In the genomic region with DNA sequence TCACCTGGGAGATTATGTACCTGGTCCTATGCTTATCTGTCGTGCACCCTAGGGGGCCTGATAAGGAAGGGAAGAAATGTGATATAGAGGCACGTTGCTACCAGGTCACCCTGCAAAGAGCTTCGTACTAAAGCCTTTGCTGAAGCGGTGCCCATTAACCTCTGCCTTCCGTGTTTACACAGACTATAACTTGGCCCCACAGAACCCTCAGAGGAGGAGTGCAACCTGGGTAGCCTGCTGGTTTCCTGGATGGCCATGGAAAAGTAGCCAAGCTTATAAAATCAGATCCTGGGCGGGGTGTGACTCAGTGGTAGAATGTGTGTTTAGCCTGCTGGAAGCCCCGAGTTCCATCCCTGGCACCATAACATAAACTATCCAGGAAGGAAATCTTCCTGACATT, we compare ENCODE assay signal across 24 mouse cellular contexts. TPM values are rescaled to one million over a fixed set of nuclear protein-coding genes. Genes with fewer than 3 reads are reported as not detected.
A peak's percentile ranks its signal among the peaks of the same experiment; 100 is the strongest.
DNase-seq lines count a peak whose midpoint lies in the region; ATAC-seq and TF ChIP-seq lines count a peak whose summit lies in the region.
"Had no signal": no experiment of that assay in that cellular context is flagged by ENCODE, and none has a peak within 500 bp of the region (broad histone marks: within the 10 kb centered on the region; RNA-seq: fewer than 3 reads in every experiment).

No protein-coding gene starts in this region.

- H3K27me3 ChIP-seq in liver, adult 2 months (ENCODE audit: control insufficient read depth, insufficient read depth, low read length), result no peaks in the 10 kb centered on the region
- no peaks in the 10 kb centered on the region for H3K27me3 ChIP-seq in liver, embryonic 12.5 days (replicated peaks)
- H3K27me3 ChIP-seq in intestine, embryonic 16.5 days (replicated peaks; ENCODE audit: control insufficient read depth, insufficient read depth, low read length), result no peaks in the 10 kb centered on the region
- H3K27me3 ChIP-seq: embryonic facial prominence, embryonic 13.5 days; forebrain, embryonic 15.5 days; midbrain, embryonic 13.5 days; neural tube, embryonic 13.5 days; Patski had no signal

- peak; percentile 11 for DNase-seq in cerebellum, adult 8-10 months
- DNase-seq in cerebellum, postnatal 4 days (ENCODE audit: low spot score in 2 of 2), result no peak
- peak; percentile 49 for DNase-seq in liver, adult 2 months (ENCODE audit: extremely low read depth, low read depth, low spot score)
- no peak for DNase-seq in thymus, postnatal 25 days
- no peak for DNase-seq in right cerebral cortex, postnatal 4 days
- DNase-seq: gastrocnemius, postnatal 25 days; kidney, adult 2 months; kidney, postnatal 36 days; lung, postnatal 10 days; right cerebral cortex, postnatal 14 days had no signal

- H3K4me2 ChIP-seq in liver, embryonic 12.5 days, result no peak overlapping the region
- no peak overlapping the region for H3K4me2 ChIP-seq in intestine, embryonic 16.5 days (ENCODE audit: low read depth, low read length)
- H3K4me2 ChIP-seq: embryonic facial prominence, embryonic 13.5 days; forebrain, embryonic 15.5 days; heart, embryonic 15.5 days; midbrain, embryonic 13.5 days; neural tube, embryonic 13.5 days had no signal

- no peak overlapping the region for H3K27ac ChIP-seq in liver, adult 2 months (replicated peaks; ENCODE audit: insufficient read depth, low read depth, low read length)
- H3K27ac ChIP-seq in liver, embryonic 12.5 days, result no peak overlapping the region
- H3K27ac ChIP-seq in intestine, embryonic 16.5 days (ENCODE audit: low read length), result no peak overlapping the region
- H3K27ac ChIP-seq: embryonic facial prominence, embryonic 13.5 days; forebrain, embryonic 10.5 days; forebrain, embryonic 15.5 days; heart, embryonic 10.5 days; heart, embryonic 15.5 days; liver, embryonic 14.5 days; macrophage; midbrain, embryonic 13.5 days; neural tube, embryonic 13.5 days had no signal

- H3K79me2 ChIP-seq in liver, adult 2 months (ENCODE audit: control insufficient read depth, insufficient read depth, low read length), result no peaks in the 10 kb centered on the region

- H3K4me1 ChIP-seq in liver, adult 2 months (ENCODE audit: control insufficient read depth, insufficient read depth, low read length), result peaks cover 4% of the 10 kb centered on the region
- no peaks in the 10 kb centered on the region for H3K4me1 ChIP-seq in liver, embryonic 12.5 days
- peaks cover 14% of the 10 kb centered on the region for H3K4me1 ChIP-seq in intestine, embryonic 16.5 days (ENCODE audit: control insufficient read depth, insufficient read depth, low read length)
- H3K4me1 ChIP-seq: forebrain, embryonic 15.5 days; heart, embryonic 15.5 days; neural tube, embryonic 13.5 days had no signal

- H3K9ac ChIP-seq in liver, adult 2 months (ENCODE audit: low read depth, low read length), result no peak overlapping the region
- H3K9ac ChIP-seq in liver, embryonic 12.5 days, result no peak overlapping the region
- no peak overlapping the region for H3K9ac ChIP-seq in intestine, embryonic 16.5 days (ENCODE audit: low read depth, low read length)
- H3K9ac ChIP-seq: embryonic facial prominence, embryonic 13.5 days; forebrain, embryonic 15.5 days; heart, embryonic 15.5 days; liver, embryonic 14.5 days; midbrain, embryonic 13.5 days; neural tube, embryonic 13.5 days had no signal

- no peak overlapping the region for H3K4me3 ChIP-seq in liver, adult 2 months (ENCODE audit: insufficient read depth, low read depth, low read length)
- no peak overlapping the region for H3K4me3 ChIP-seq in liver, embryonic 12.5 days
- no peak overlapping the region for H3K4me3 ChIP-seq in intestine, embryonic 16.5 days (ENCODE audit: low read length)
- H3K4me3 ChIP-seq: embryonic facial prominence, embryonic 13.5 days; forebrain, embryonic 10.5 days; forebrain, embryonic 15.5 days; heart, embryonic 10.5 days; heart, embryonic 15.5 days; midbrain, embryonic 13.5 days; neural tube, embryonic 13.5 days had no signal

- ATAC-seq in liver, embryonic 12.5 days, result no peak
- peak; percentile 53 for ATAC-seq in intestine, embryonic 16.5 days
- ATAC-seq: forebrain, embryonic 15.5 days; midbrain, embryonic 13.5 days; Patski had no signal

- 37% methylated on average over 7 of the region's 7 CpGs for WGBS in liver, adult 2 months
- WGBS in liver, embryonic 12.5 days (ENCODE audit: insufficient replicate concordance), result 58% methylated on average over 7 of the region's 7 CpGs
- WGBS in intestine, embryonic 16.5 days, result 38% methylated on average over 7 of the region's 7 CpGs

- no peaks in the 10 kb centered on the region for H3K36me3 ChIP-seq in liver, adult 2 months (ENCODE audit: control insufficient read depth, insufficient read depth, low read length)
- no peaks in the 10 kb centered on the region for H3K36me3 ChIP-seq in liver, embryonic 12.5 days
- no peaks in the 10 kb centered on the region for H3K36me3 ChIP-seq in intestine, embryonic 16.5 days (ENCODE audit: control insufficient read depth, insufficient read depth, low read length)
- H3K36me3 ChIP-seq: embryonic facial prominence, embryonic 13.5 days; forebrain, embryonic 10.5 days; forebrain, embryonic 15.5 days; heart, embryonic 10.5 days; heart, embryonic 15.5 days; midbrain, embryonic 13.5 days; neural tube, embryonic 13.5 days had no signal

- H3K9me3 ChIP-seq in liver, embryonic 12.5 days (replicated peaks), result no peaks in the 10 kb centered on the region
- H3K9me3 ChIP-seq in intestine, embryonic 16.5 days (ENCODE audit: control insufficient read depth, low read length), result no peaks in the 10 kb centered on the region
- H3K9me3 ChIP-seq: embryonic facial prominence, embryonic 13.5 days; forebrain, embryonic 10.5 days; forebrain, embryonic 15.5 days; heart, embryonic 10.5 days; heart, embryonic 15.5 days; midbrain, embryonic 13.5 days; neural tube, embryonic 13.5 days had no signal

- no peak for TF ChIP-seq POLR2A in liver, adult 2 months (IDR thresholded peaks at IDR 0.05; ENCODE audit: extremely low read depth, insufficient read depth, low read length)

- no peak for TF ChIP-seq CTCF in liver, adult 2 months (IDR thresholded peaks at IDR 0.05; ENCODE audit: low read depth, low read length)

RNA-seq across cellular contexts. Expression of gene Pparg, which starts 46.8 kb away (rescaled TPM):
- total RNA-seq in liver, adult 2 months (2014; rRNA removed), result 8.5 and 8.9 TPM in 2 replicates
- polyA plus RNA-seq in liver, adult 2 months (2012; rRNA removed), result 4.5 and 6.2 TPM in 2 replicates
- polyA plus RNA-seq in liver, embryonic 12.5 days (2016; fragmentation: Nextera tagmentation; extraction: Ambion mirVana), result 1.1 and 1.4 TPM in 2 replicates
- 13.4 and 13.9 TPM in 2 replicates for polyA plus RNA-seq in intestine, embryonic 16.5 days (2015; fragmentation: Nextera tagmentation; extraction: Ambion mirVana)
- total RNA-seq: common myeloid progenitor, adult 5-6 weeks; megakaryocyte-erythroid progenitor cell, adult 5-6 weeks had no signal
- polyA plus RNA-seq: forebrain, embryonic 15.5 days had no signal

Comparison
In these comparisons a context has a peak if more than half of its experiments do, and no peak if none do; other contexts are left out.
1. DNase-seq: peak in cerebellum, adult 8-10 months (single experiment) and liver, adult 2 months (single experiment); none in cerebellum, postnatal 4 days (0 of 2), thymus, postnatal 25 days (single experiment) and right cerebral cortex, postnatal 4 days (single experiment).